Mouse (Mus musculus) intestine, embryonic 14.5 days (tissue): ENCODE data around the gene Mrpl22. TPM values are rescaled to one million over a fixed set of nuclear protein-coding genes. Genes with fewer than 3 reads are reported as not detected.
"Not testable (repeated sequence)": the region's sequence is repeated elsewhere in the genome, so short reads cannot be mapped to it uniquely, and the experiment has no call there.

Experiments used
- ATAC-seq: fragments of 200-750 bp; cut with Nextera tagmentation; replicated peaks from 2 replicates; pipeline ENCODE4 v1.8.0; 2017; ENCODE audit warnings: low read depth, moderate number of reproducible peaks, moderate TSS enrichment, moderate library complexity; ENCODE audit not compliant: low FRiP score, low TSS enrichment
- DNase-seq: peaks from one replicate; pipeline ENCODE4 v3.0.0-alpha.2; 2018; ENCODE audit warnings: low spot score
- H3K27ac ChIP-seq: fragments of 300-500 bp; sonication (generic); 2 replicates; pipeline ENCODE4 v1.5.1; 2014; ENCODE audit warnings: low read depth, mild to moderate bottlenecking, control low read depth
- H3K27me3 ChIP-seq: fragments of 300-500 bp; sonication (generic); replicated peaks from 2 replicates; pipeline ENCODE4 v1.6.1; 2014; ENCODE audit warnings: low read length, control low read depth; ENCODE audit not compliant: control insufficient read depth, insufficient read depth
- H3K36me3 ChIP-seq: fragments of 300-500 bp; sonication (generic); 2 replicates; pipeline ENCODE4 v1.6.1; 2014; ENCODE audit warnings: low read length, control low read depth; ENCODE audit not compliant: control insufficient read depth, insufficient read depth
- H3K4me1 ChIP-seq: fragments of 300-500 bp; sonication (generic); replicated peaks from 2 replicates; pipeline ENCODE4 v1.6.1; 2014; ENCODE audit warnings: low read length, control low read depth, mixed read lengths; ENCODE audit not compliant: control insufficient read depth, insufficient read depth
- H3K4me2 ChIP-seq: fragments of 300-500 bp; sonication (generic); 2 replicates; pipeline ENCODE4 v1.6.1; 2014; ENCODE audit warnings: low read length
- H3K4me3 ChIP-seq: fragments of 300-500 bp; sonication (generic); 2 replicates; pipeline ENCODE4 v1.5.1; 2014; ENCODE audit warnings: low read depth, low read length, control low read depth, mixed read lengths
- H3K9ac ChIP-seq: fragments of 300-500 bp; sonication (generic); 2 replicates; pipeline ENCODE4 v1.6.1; 2014; ENCODE audit warnings: mild to moderate bottlenecking, low read length
- H3K9me3 ChIP-seq: fragments of 300-500 bp; sonication (generic); 2 replicates; pipeline ENCODE4 v1.6.1; 2016; ENCODE audit warnings: low read length, control low read depth; ENCODE audit not compliant: control insufficient read depth
- WGBS: fragments of 180-500 bp; shearing (Covaris S2); extraction: QIAGEN DNeasy Blood & Tissue Kit; methylation state at CpG from one replicate; pipeline ENCODE4 v1.1.7; 2014; 5-methylcytosine and 5-hydroxymethylcytosine counted together
- polyA plus RNA-seq: library from polyadenylated mRNA; unstranded; fragments of >200 nt; fragmentation: Nextera tagmentation; extraction: Ambion mirVana; gene quantifications from 2 replicates; pipeline ENCODE4 v1.2.1, GENCODE M21; 2014

Mrpl22 gene
- polyA plus RNA-seq, 1 experiment from 2014 or later: 133 TPM

GRCm38 (mm10) chr11:58167822-58168166, 3.7 kb upstream of the Mrpl22 start:
- Histone ChIP-seq H3K36me3 (peaks cover 38% of the 10 kb centered on the region), H3K4me3 (peak overlapping the region; percentile 96), H3K4me1 (peaks cover 17% of the 10 kb centered on the region), H3K9me3 (peaks cover 4% of the 10 kb centered on the region; the same call in 1 of the 2 replicates), H3K27ac (peak overlapping the region; percentile 71), H3K4me2 (peak overlapping the region; percentile 63), H3K9ac (peak overlapping the region; percentile 83), H3K27me3 (no peaks in the 10 kb centered on the region)
- 0% methylated on average over 8 of the region's 8 CpGs for WGBS
- ATAC-seq (no peak), DNase-seq (no peak)

GRCm38 (mm10) chr11:58168167-58168915, 3.1 kb upstream of the Mrpl22 start, which contains the start of gene Gemin5:
Gemin5 (minus strand) TSS chr11:58168539.
- peak within 1 kb of the TSS; percentile 83 for H3K9ac ChIP-seq
- peaks cover 36% of the 10 kb centered on the region for H3K36me3 ChIP-seq
- H3K4me3 ChIP-seq: peak within 1 kb of the TSS; percentile 96
- peak within 1 kb of the TSS; percentile 71 for H3K27ac ChIP-seq
- peaks cover 4% of the 10 kb centered on the region; the same call in 1 of the 2 replicates for H3K9me3 ChIP-seq
- H3K4me2 ChIP-seq: peak within 1 kb of the TSS; percentile 63
- peaks cover 18% of the 10 kb centered on the region for H3K4me1 ChIP-seq
- H3K27me3 ChIP-seq: no peaks in the 10 kb centered on the region
- WGBS: under 1% methylated on average over 61 of the region's 71 CpGs
- DNase-seq (peak; percentile 93), ATAC-seq (peak; percentile 79)

GRCm38 (mm10) chr11:58169666-58170065, 1.8 kb upstream of the Mrpl22 start:
- ATAC-seq (no peak), DNase-seq (no peak)
- Histone ChIP-seq H3K9me3 (peaks cover 4% of the 10 kb centered on the region; the same call in 1 of the 2 replicates), H3K27me3 (no peaks in the 10 kb centered on the region), H3K36me3 (peaks cover 37% of the 10 kb centered on the region), H3K4me1 (peaks cover 18% of the 10 kb centered on the region), H3K4me2 (no peak overlapping the region), H3K4me3 (no peak overlapping the region), H3K27ac (no peak overlapping the region), H3K9ac (no peak overlapping the region)
- 62% methylated on average over 4 of the region's 4 CpGs for WGBS

GRCm38 (mm10) chr11:58179563-58179962, 8.1 kb downstream of the Mrpl22 start:
- peaks cover 37% of the 10 kb centered on the region for H3K36me3 ChIP-seq

GRCm38 (mm10) chr11:58179986-58180385, 8.5 kb downstream of the Mrpl22 start:
- 92% methylated on average over 6 of the region's 6 CpGs for WGBS
- H3K36me3 ChIP-seq: peaks cover 33% of the 10 kb centered on the region
- not testable (repeated sequence) for DNase-seq, H3K9me3 ChIP-seq, H3K27ac ChIP-seq, H3K27me3 ChIP-seq, H3K4me2 ChIP-seq, H3K4me1 ChIP-seq, H3K9ac ChIP-seq, H3K4me3 ChIP-seq
- ATAC-seq: 0 out of 2 replicates have a peak, but pooled peaks have one; percentile 20

More at GRCm38 (mm10) chr11:58179563-58179962, 8.1 kb downstream of the Mrpl22 start:
- Histone ChIP-seq H3K9me3 (no peaks in the 10 kb centered on the region), H3K27ac (no peak overlapping the region), H3K9ac (no peak overlapping the region), H3K27me3 (no peaks in the 10 kb centered on the region), H3K4me3 (no peak overlapping the region), H3K4me1 (no peaks in the 10 kb centered on the region), H3K4me2 (no peak overlapping the region)
- WGBS: 29% methylated on average over 3 of the region's 3 CpGs
- ATAC-seq: peak; percentile 57
- DNase-seq: peak; percentile 71

- H3K36me3 ChIP-seq: peaks cover 26% of the 10 kb centered on the region
- no peaks in the 10 kb centered on the region for H3K4me1 ChIP-seq
- no peak overlapping the region for H3K9ac ChIP-seq
- 72% methylated on average over 7 of the region's 7 CpGs for WGBS
- no peaks in the 10 kb centered on the region for H3K27me3 ChIP-seq
- no peak for DNase-seq
- 0 out of 2 replicates have a peak overlapping the region, but pooled peaks have one; percentile 3 for H3K27ac ChIP-seq
- no peaks in the 10 kb centered on the region for H3K9me3 ChIP-seq
- H3K4me3 ChIP-seq: no peak overlapping the region
- no peak overlapping the region for H3K4me2 ChIP-seq
- ATAC-seq: no peak
These were observed 9.3 kb downstream of the Mrpl22 start for GRCm38 (mm10) chr11:58180756-58181155.

GRCm38 (mm10) chr11:58183579-58183978, 12.1 kb downstream of the Mrpl22 start:
- 90% methylated on average over 3 of the region's 3 CpGs for WGBS
- Histone ChIP-seq H3K27me3 (no peaks in the 10 kb centered on the region), H3K4me3 (no peak overlapping the region), H3K36me3 (no peaks in the 10 kb centered on the region), H3K4me1 (no peaks in the 10 kb centered on the region), H3K4me2 (no peak overlapping the region), H3K9me3 (no peaks in the 10 kb centered on the region), H3K27ac (no peak overlapping the region), H3K9ac (no peak overlapping the region)
- DNase-seq: no peak
- ATAC-seq: no peak

GRCm38 (mm10) chr11:58189675-58190074, 18.2 kb downstream of the Mrpl22 start:
- no peak overlapping the region for H3K27ac ChIP-seq
- ATAC-seq (no peak), DNase-seq (no peak)
- H3K4me1 ChIP-seq: peaks cover 7% of the 10 kb centered on the region; the same call in 1 of the 2 replicates
- H3K9ac ChIP-seq: no peak overlapping the region
- no peak overlapping the region for H3K4me2 ChIP-seq
- H3K36me3 ChIP-seq: no peaks in the 10 kb centered on the region
- no peaks in the 10 kb centered on the region for H3K27me3 ChIP-seq
- H3K9me3 ChIP-seq: no peaks in the 10 kb centered on the region
- H3K4me3 ChIP-seq: no peak overlapping the region
- WGBS: 90% methylated on average over 6 of the region's 6 CpGs

- 30% methylated on average over 3 of the region's 3 CpGs for WGBS
- Histone ChIP-seq H3K9me3 (no peaks in the 10 kb centered on the region), H3K4me3 (no peak overlapping the region), H3K4me2 (no peak overlapping the region), H3K27ac (peak overlapping the region; percentile 25), H3K36me3 (no peaks in the 10 kb centered on the region), H3K9ac (no peak overlapping the region), H3K4me1 (peaks cover 7% of the 10 kb centered on the region; the same call in 1 of the 2 replicates), H3K27me3 (no peaks in the 10 kb centered on the region)
- ATAC-seq: no peak
- DNase-seq: no peak
These were observed 21.9 kb downstream of the Mrpl22 start for GRCm38 (mm10) chr11:58193326-58193725.
